Mouse (Mus musculus) kidney, embryonic 16.5 days (tissue): ENCODE measurements at regions not wholly inside any gene's neighbourhood (a gene's known extent, or its start where the extent isn't known, plus 50 kb on each side); places are given as distances from the start of the nearest gene placed in this dataset.

Experiments used
- ATAC-seq: fragments of 200-750 bp; cut with Nextera tagmentation; 2 replicates; pipeline ENCODE4 v1.8.0; 2017; ENCODE audit warnings: moderate TSS enrichment; ENCODE audit not compliant: low FRiP score, low TSS enrichment
- H3K27ac ChIP-seq: fragments of 300-500 bp; sonication (generic); 2 replicates; pipeline ENCODE4 v1.5.1; 2014; ENCODE audit warnings: low read length
- H3K27me3 ChIP-seq: fragments of 300-500 bp; sonication (generic); 2 replicates; pipeline ENCODE4 v1.6.1; 2014; ENCODE audit warnings: low read length, control low read depth, mixed read lengths; ENCODE audit not compliant: insufficient read depth
- H3K36me3 ChIP-seq: fragments of 300-500 bp; sonication (generic); 2 replicates; pipeline ENCODE4 v1.6.1; 2014; ENCODE audit warnings: low read length, control low read depth, mixed read lengths; ENCODE audit not compliant: insufficient read depth
- H3K4me1 ChIP-seq: fragments of 300-500 bp; sonication (generic); 2 replicates; pipeline ENCODE4 v1.6.1; 2014; ENCODE audit warnings: low read length, control low read depth, mixed read lengths; ENCODE audit not compliant: insufficient read depth
- H3K4me2 ChIP-seq: fragments of 300-500 bp; sonication (generic); replicated peaks from 2 replicates; pipeline ENCODE4 v1.6.1; 2014; ENCODE audit warnings: low read depth, low read length
- H3K4me3 ChIP-seq: fragments of 300-500 bp; sonication (generic); 2 replicates; pipeline ENCODE4 v1.5.1; 2014; ENCODE audit warnings: mild to moderate bottlenecking, low read length
- H3K9ac ChIP-seq: fragments of 300-500 bp; sonication (generic); replicated peaks from 2 replicates; pipeline ENCODE4 v1.6.1; 2014; ENCODE audit warnings: low read length
- H3K9me3 ChIP-seq: fragments of 300-500 bp; sonication (generic); 2 replicates; pipeline ENCODE4 v1.6.1; 2016; ENCODE audit warnings: low read length, control low read depth
- WGBS: fragments of 180-500 bp; shearing (Covaris S2); extraction: QIAGEN DNeasy Blood & Tissue Kit; methylation state at CpG from one replicate; pipeline ENCODE4 v1.1.7; 2014; 5-methylcytosine and 5-hydroxymethylcytosine counted together

GRCm38 (mm10) chrX:38710660-38711264 lies 61.7 kb upstream of the 6030498E09Rik start:
- no peaks in the 10 kb centered on the region for H3K27me3 ChIP-seq
- no peak overlapping the region for H3K4me2 ChIP-seq
- no peak overlapping the region for H3K4me3 ChIP-seq
- no peak overlapping the region for H3K9ac ChIP-seq
- no peak for ATAC-seq
- no peaks in the 10 kb centered on the region for H3K36me3 ChIP-seq
- H3K9me3 ChIP-seq = no peaks in the 10 kb centered on the region
- WGBS = 52% methylated on average over 3 of the region's 3 CpGs
- no peaks in the 10 kb centered on the region for H3K4me1 ChIP-seq
- H3K27ac ChIP-seq = no peak overlapping the region

DNA sequence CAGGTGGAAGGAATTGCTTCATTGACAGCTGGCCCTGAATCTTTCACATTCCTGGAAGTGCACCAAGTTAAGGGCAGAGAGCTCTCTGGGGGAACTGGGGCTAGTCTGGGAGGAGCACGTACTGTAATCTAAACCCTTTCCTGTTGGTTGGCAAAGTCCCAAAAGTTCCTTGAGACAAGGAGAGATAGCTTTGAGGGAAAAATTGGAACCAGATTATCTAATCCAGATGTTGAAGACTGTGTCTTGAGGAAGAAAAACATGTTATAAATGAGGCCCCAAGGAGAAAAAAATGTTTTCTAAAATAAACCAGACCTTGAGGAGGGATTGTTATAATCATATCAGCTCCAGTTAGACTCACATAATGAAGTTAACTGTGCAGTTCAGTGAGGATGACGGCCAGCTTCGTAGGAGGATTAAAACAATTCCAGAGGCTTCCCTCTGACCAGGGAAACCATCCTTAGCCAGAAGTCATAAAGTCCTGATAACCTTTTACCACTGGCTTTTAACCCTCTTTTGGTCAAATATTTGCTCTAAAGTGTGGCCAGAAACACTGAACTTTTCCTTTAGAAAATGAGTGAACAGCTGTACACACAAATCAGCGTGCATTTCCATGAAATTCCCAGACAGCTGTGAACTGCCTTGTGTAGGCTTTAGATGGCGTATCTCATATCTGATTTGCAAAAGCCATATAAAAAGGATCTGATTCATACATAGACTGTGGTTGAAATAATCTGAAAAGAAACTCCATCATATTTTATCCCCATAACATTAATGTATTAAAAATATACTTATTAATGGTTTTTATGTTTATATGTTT lies 60.8 kb upstream of the 6030498E09Rik start:
- no peaks in the 10 kb centered on the region for H3K27me3 ChIP-seq
- no peak overlapping the region for H3K4me2 ChIP-seq
- no peak overlapping the region for H3K9ac ChIP-seq
- H3K27ac ChIP-seq = no peak overlapping the region
- H3K4me3 ChIP-seq = no peak overlapping the region
- WGBS = 51% methylated on average over 5 of the region's 5 CpGs
- H3K36me3 ChIP-seq = no peaks in the 10 kb centered on the region
- no peaks in the 10 kb centered on the region for H3K4me1 ChIP-seq
- ATAC-seq = peak; percentile 65; the same call in 1 of the 2 replicates
- H3K9me3 ChIP-seq = no peaks in the 10 kb centered on the region
